Mouse (Mus musculus) brain, embryonic 14.5 days (tissue): ENCODE measurements around the gene 1810043G02Rik.

Experiments used
- CTCF ChIP-seq: fragments of 200-500 bp; IDR thresholded peaks from 2 replicates; pipeline ENCODE4 v1.5.1; 2012; ENCODE audit warnings: inconsistent platforms, mild to moderate bottlenecking, moderate library complexity, borderline replicate concordance; ENCODE audit not compliant: insufficient read depth, insufficient read length; ENCODE audit errors: extremely low read depth
- POLR2A ChIP-seq: fragments of 200-500 bp; IDR thresholded peaks from 2 replicates; pipeline ENCODE4 v1.6.1; 2012; ENCODE audit warnings: mild to moderate bottlenecking, inconsistent platforms, borderline replicate concordance; ENCODE audit not compliant: poor library complexity, insufficient read depth, insufficient read length, severe bottlenecking; ENCODE audit errors: extremely low read depth

DNA sequence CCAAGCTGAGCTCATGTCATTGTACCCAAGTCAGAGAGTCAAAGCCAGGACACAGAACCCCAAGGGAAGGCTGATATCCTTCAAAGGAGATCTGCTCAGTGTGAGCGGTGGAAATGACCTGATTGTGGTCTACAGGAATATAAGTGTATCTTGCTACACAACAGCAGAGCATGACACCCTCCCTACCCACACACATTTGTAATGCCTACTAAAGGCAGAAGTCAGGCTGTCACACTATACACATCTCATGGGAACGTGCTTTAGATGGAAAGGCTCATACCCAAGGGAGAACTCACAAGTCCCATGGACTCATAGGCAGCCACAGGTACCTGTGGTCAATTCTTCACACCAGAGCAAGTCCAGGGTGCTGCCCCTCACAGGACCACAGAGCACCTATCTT is 24.0 kb downstream of the 1810043G02Rik start:
- no peak for TF ChIP-seq CTCF
- no peak for TF ChIP-seq POLR2A
